ENCODE assay signal across 9 mouse cellular contexts in the genomic region with DNA sequence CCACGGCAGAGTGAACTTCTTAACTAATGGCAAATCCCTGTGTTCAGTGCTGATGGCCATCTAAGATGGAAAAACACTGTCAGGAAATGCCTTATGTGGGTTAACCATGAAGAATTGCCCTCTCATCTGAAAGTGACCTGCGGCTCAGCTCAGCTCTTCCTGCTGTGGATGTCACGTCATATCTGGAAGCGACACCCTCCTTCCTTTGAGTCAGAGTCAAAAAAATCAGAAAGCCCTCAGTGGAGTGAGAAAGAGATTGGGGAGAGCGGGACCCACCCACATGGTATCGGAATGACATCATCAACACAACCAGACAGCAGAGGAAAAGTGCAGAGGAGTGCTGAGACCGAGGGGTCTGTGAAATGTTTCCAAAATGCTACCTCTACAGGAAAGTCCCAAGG. TPM values are rescaled to one million over a fixed set of nuclear protein-coding genes. Genes with fewer than 3 reads are reported as not detected.
DNase-seq lines count a peak whose midpoint lies in the region; TF ChIP-seq lines count a peak whose summit lies in the region.
"Had no signal": no experiment of that assay in that cellular context is flagged by ENCODE, and none has a peak within 500 bp of the region (broad histone marks: within the 10 kb centered on the region; RNA-seq: fewer than 3 reads in every experiment).

No protein-coding gene starts in this region.

- TF ChIP-seq EP300 in heart, adult 2 months (IDR thresholded peaks at IDR 0.05; ENCODE audit: insufficient read depth, low read depth, low read length): 0 out of 2 replicates have a peak, but pooled peaks have one; percentile 19

- H3K27me3 ChIP-seq in heart, adult 2 months (ENCODE audit: control insufficient read depth, insufficient read depth, low read length): no peaks in the 10 kb centered on the region

- peak overlapping the region; percentile 58 for H3K27ac ChIP-seq in heart, adult 2 months

- no peak for TF ChIP-seq CTCF in heart, adult 2 months (IDR thresholded peaks at IDR 0.05)

- no peak overlapping the region for H3K9ac ChIP-seq in heart, adult 2 months (ENCODE audit: low read depth, low read length)

- intact Hi-C loops in gastrocnemius, postnatal 36 days (cut with DNase I): no loop called here
- intact Hi-C loops in heart, adult 2 months (cut with DNase I): no loop called here

- H3K4me1 ChIP-seq in heart, adult 2 months (ENCODE audit: control insufficient read depth, insufficient read depth, low read length): peaks cover 14% of the 10 kb centered on the region

- H3K36me3 ChIP-seq in heart, adult 2 months (ENCODE audit: control insufficient read depth, insufficient read depth, low read length): no peaks in the 10 kb centered on the region; the same call in none of the 2 replicates

- no peak overlapping the region for H3K4me3 ChIP-seq in heart, adult 2 months

- peak; percentile 21 for DNase-seq in gastrocnemius, adult 18-20 months (ENCODE audit: low spot score)
- DNase-seq in gastrocnemius, postnatal 36 days: no peak
- DNase-seq in MN1 (ENCODE audit: low spot score): peak; percentile 54
- DNase-seq in heart, adult 2 months: peak in 1 of 2 experiments; percentile 43
- DNase-seq in kidney, postnatal 10 days: peak; percentile 49
- DNase-seq in right cerebral cortex, postnatal 25 days: peak; percentile 46
- DNase-seq in c-Kit-positive CD71-positive TER-119-positive erythroid progenitor cells, embryonic 14.5 days (ENCODE audit: low spot score): no peak
- DNase-seq in cerebellum, adult 11 months: no peak

- TF ChIP-seq POLR2A in heart, adult 2 months (IDR thresholded peaks at IDR 0.05; ENCODE audit: insufficient read depth, low read depth, low read length): no peak

- WGBS in heart, adult 2 months: 39% methylated on average over 7 of the region's 7 CpGs

- H3K79me2 ChIP-seq in heart, adult 2 months (replicated peaks; ENCODE audit: control insufficient read depth, insufficient read depth, low read length): no peaks in the 10 kb centered on the region

RNA-seq across cellular contexts. Expression of gene Srsf7, which starts 39.3 kb away (rescaled TPM):
- 10 to 100 TPM; 26.3 to 31.9 TPM for total RNA-seq in gastrocnemius, adult 18-20 months (2021)
- total RNA-seq in gastrocnemius, postnatal 36 days (2021): 10 to 100 TPM; 22.9 to 27.4 TPM
- total RNA-seq in heart, adult 2 months (2021): 10 to 100 TPM; 38.5 to 44.5 TPM
- polyA plus RNA-seq in heart, adult 2 months (2012; rRNA removed): 27.4 and 49.5 TPM in 2 replicates

RNA-seq across cellular contexts. Expression of gene Ttc39d, which starts 39.4 kb away (rescaled TPM):
- not detected for total RNA-seq in gastrocnemius, adult 18-20 months (2021)
- total RNA-seq in gastrocnemius, postnatal 36 days (2021): not detected
- under 1 TPM in 1 of 2 experiments, not detected in 1; 0.10 TPM for total RNA-seq in heart, adult 2 months (2021)
- polyA plus RNA-seq in heart, adult 2 months (2012; rRNA removed): 0.18 TPM in 2 replicates
- polyA plus RNA-seq: neural tube, embryonic 11.5 days had no signal

RNA-seq across cellular contexts. Expression of gene Galm, which starts 40.6 kb away (rescaled TPM):
- 1 to 10 TPM; 2.5 to 2.8 TPM for total RNA-seq in gastrocnemius, adult 18-20 months (2021)
- 1 to 10 TPM; 1.8 to 2.2 TPM for total RNA-seq in gastrocnemius, postnatal 36 days (2021)
- 10 to 100 TPM; 17.9 to 19.8 TPM for total RNA-seq in heart, adult 2 months (2021)
- polyA plus RNA-seq in heart, adult 2 months (2012; rRNA removed): 19.6 and 44.5 TPM in 2 replicates

RNA-seq across cellular contexts. Expression of gene Gemin6, which starts 56.4 kb away (rescaled TPM):
- total RNA-seq in gastrocnemius, adult 18-20 months (2021): 1 to 10 TPM; 7.1 to 7.8 TPM
- total RNA-seq in gastrocnemius, postnatal 36 days (2021): 1 to 10 TPM; 4.4 to 6.3 TPM
- total RNA-seq in heart, adult 2 months (2021): 1 to 10 TPM; 3.6 to 4.4 TPM
- polyA plus RNA-seq in heart, adult 2 months (2012; rRNA removed): 2.3 and 4.9 TPM in 2 replicates

Comparison
In these comparisons a context has a peak if more than half of its experiments do, and no peak if none do; other contexts are left out.
1. DNase-seq: peak in gastrocnemius, adult 18-20 months (single experiment), MN1 (single experiment), kidney, postnatal 10 days (single experiment) and right cerebral cortex, postnatal 25 days (single experiment); none in gastrocnemius, postnatal 36 days (0 of 2), c-Kit-positive CD71-positive TER-119-positive erythroid progenitor cells, embryonic 14.5 days (single experiment) and cerebellum, adult 11 months (single experiment).
2. RNA of gene Galm, which starts 40.6 kb away (total RNA-seq): 17.9 to 19.8 TPM in heart, adult 2 months; 2.5 to 2.8 TPM in gastrocnemius, adult 18-20 months and 1.8 to 2.2 TPM in gastrocnemius, postnatal 36 days; every median in the first group is over 4 times any median in the second.